Mouse (Mus musculus): ENCODE results near the gene Icos.
A peak's percentile ranks its signal among the peaks of the same experiment; 100 is the strongest.

The Icos gene

DNA sequence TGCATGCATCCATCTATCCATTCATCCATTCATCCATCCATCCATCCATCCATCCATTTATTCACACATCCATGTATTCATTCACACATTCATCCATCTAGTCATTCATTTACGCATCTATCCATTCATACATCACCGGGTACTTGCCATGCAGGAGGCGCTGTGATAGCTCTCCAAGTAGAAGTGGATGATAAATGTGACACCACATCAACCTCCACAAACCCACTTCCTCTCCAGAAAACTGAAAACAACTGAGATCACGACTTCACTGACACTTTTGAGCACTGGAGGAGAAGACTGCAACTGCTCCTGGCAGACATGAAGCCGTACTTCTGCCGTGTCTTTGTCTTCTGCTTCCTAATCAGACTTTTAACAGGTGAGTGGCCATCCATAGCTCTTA is at the start of gene Icos:
Icos (plus strand) TSS at position 287 of the 400 bp plus-strand sequence.
- DNase-seq (ENCODE audit: low read depth): peak; percentile 97

- DNase-seq (ENCODE audit: low read depth): no peak
Observed at GRCm38 (mm10) chr1:60929036-60929435, 48.7 kb upstream of the Icos start.

DNA sequence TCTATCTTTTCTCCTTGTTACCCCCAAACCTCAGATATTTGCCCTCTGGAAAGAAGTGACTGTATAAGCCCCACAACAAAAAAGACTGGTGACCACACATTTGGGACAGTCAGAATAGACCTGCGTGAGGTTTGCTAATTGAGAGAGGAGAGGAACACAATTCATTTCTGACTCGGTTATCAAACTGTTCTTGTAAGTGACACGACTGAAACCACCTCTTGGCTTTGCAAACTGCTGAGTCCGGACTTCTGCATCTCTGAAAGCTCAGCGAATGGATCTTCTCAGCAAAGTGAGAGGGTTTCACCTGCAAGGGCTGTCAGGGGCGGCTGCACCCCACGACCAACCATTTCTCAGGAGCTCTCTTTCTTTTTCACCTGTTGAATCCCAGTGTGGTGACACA is 47.3 kb upstream of the Icos start:
- DNase-seq (ENCODE audit: low read depth): peak; percentile 84

- DNase-seq (ENCODE audit: low read depth): peak; percentile 66
Observed at GRCm38 (mm10) chr1:60935968-60936581, 41.7 kb upstream of the Icos start.

DNA sequence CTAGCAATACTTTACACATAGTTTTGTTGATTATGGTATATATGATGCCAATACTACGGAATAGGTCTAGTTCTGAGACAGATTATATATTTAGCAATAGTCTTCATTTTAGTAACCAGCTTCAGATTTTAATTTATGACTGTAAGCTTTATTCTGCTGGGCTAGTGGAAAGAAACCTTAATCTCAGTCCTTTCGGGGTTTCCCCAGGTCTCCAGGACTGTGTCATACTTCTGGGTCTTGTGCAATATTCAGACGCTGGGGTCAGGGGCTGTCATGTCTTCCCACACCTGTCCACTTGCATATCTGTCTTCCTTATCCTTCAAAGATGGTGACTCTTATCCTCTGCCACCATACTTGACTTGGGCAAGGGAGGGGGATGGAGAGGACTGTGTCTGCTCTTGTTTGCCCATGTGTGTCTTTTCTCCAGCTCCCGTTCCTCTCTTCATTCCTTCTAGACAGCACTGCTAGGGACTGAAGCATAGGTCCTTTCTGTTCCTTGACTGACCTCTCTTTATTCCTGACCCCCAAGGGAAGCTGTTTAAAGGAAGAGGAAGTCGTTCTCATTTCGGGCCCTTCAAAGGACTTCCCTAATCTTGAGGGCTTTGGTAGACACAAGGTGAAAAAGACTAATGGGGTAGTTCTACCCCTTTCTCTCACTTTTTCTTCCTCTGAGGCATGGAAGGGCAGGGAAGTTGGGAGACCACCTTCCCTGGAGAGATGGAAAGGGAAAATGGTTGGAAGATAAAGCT is 40.6 kb upstream of the Icos start:
- DNase-seq (ENCODE audit: low read depth): peak; percentile 90

DNA sequence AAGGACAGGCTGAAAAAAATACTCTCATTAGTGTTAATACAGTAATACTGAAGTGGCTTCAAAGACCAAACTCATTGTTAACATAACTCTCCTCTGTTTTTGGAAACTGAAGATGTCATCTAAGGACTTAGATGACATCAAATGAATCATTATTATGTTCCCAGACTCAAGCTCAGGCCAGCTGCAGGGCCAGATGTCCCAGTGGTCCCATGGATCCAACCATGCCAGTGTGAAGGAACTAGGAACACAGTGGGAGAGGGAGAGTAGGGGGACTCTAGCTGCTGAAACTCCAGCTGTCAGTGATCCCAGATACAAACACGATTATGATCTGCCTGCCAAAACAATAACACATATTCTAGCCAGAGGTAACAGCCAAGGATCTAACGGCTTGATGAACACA is 39.5 kb upstream of the Icos start:
- no peak for DNase-seq (ENCODE audit: low read depth)

GRCm38 (mm10) chr1:60938974-60939373 is 38.8 kb upstream of the Icos start:
- peak; percentile 77 for DNase-seq (ENCODE audit: low read depth)

DNA sequence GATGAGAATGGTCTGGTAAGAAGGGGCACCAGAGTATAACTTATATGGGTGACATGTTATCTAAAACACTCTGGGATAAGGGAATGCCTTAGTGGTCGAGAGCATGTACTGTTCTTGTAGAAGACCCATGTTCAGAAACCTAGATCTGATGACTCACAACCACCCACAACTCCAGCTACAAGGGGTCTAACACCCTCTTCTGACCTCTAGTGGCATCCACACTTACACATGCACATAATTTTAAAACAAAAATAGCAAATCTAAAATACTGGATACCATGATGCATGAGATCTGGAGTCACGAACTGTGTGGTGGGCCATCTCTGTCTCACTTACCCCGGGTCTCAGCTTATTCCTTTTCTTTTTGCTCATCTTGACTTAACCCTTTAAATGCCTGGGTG is 37.7 kb upstream of the Icos start:
- peak; percentile 76 for DNase-seq (ENCODE audit: low read depth)

- no peak for DNase-seq (ENCODE audit: low read depth)
Observed at GRCm38 (mm10) chr1:60940620-60941019, 37.1 kb upstream of the Icos start.

DNA sequence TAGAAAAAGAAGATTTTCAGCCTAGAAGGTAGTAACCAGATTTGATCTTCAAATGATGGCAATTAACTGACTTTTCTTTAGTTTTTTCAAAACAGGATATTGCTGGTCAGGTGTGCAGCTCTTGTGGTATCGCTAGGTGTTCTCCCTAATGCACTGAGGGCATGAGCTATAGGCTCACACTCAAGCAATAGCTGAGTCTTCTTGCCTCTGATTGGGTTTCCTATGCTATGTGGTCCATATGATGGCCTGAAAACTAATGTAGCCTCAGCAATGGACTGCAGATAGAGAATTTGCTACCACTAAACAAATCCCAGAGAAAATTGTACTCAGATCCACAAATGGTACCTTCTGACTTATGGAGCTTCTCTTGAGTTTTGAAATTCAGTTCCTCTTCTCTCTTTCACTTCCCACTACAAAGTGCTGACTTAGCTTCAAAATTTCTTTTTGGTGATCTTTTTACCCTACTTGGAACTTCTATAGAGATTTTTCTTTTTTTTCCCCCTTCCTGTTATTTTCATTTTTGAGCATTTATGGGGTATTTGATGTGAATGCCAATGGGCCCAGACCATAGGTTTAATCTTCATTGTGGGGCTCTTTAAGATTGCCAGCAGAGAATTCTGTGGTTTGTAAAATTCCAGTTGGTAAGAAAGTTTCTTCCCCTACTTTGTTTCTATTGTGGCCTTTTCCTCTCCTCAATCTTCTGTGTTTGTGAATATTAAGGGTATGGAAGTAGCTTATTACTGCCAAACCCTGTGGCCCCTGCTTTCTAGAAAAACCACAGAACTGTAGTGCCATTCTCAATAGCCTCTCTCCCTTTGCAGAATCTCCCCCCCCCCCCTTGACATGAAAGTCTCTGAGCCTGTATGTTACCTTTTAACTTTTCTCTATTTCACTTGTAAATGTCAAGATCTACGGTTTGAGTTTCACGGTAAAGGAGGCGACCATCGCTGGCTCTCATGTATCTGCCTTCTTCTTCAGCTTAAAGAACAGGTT is 36.4 kb upstream of the Icos start:
- peak; percentile 90 for DNase-seq (ENCODE audit: low read depth)

DNA sequence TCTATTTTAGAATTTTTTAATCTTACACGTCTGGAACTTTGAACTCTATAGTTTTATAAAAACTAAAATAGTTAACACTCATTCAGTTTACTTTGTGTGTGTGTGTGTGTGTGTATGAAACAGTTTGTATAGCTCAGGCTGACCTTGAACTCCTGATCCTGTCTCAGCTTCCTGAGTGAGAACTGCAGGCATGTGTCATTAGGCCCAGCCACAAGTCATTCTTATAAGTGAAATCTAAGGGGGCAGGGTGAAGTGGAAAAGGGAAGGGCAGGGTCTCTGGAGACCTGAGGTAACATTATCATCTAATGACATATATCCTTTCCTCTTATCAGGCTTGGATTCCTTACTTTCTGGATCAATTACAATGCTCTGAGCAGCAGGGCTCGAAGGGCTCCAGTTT is 34.8 kb upstream of the Icos start:
- DNase-seq (ENCODE audit: low read depth): peak; percentile 33

DNA sequence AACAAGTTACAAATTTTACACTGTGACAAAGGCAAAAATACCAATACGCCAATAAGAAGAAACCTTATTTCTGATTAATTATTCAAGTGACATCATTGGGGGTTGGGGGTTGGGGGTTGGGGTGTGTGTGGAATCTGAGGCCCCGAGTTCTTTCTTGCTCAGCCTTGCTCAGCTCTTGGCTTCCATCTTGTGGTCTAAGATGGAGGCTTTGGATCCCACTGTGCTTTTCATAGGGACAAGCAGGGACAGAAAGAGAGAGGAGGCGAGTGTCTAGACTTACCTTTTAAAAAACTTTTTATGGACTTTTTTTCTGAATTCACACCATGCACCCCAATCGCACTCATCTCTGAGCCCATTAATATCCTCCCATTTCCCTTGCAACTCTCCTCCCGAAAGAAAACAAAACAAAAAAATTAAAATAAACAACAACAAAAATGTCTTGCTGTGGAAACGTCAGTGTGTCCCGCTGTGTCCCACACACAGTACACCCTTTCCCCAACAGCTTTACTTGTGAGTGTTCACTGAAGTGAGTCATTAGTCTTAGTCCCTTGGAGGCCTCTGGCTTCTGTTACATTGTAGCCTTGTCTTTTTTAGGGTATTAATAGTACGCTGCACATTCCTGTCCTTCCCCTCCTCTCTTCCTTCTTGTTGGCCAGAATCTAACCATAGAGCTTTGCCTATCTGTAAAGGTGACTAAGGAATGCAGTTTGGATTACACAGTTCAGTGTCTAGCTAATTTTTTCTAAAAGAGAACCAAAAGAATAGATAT is 31.9 kb upstream of the Icos start:
- no peak for DNase-seq (ENCODE audit: low read depth)

DNA sequence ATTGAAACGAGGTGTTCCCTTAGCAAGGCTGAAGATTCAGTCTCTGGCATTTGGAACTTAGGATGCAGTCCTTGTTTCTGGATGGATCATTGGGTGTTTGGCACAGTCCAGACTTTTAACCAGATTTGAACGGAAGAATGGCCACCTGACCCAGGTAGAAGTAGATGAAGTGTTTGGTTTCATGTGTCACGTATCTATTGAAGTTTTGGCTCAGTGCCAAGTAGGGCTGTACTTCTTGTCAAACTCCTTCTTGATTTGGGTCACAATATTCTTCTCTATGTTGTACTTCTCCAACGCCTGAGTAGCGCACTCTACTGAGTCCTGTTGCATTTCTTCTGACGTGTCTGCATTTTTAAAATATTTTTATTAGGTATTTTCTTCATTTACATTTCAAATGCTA is 29.6 kb upstream of the Icos start:
- peak; percentile 84 for DNase-seq (ENCODE audit: low read depth)

DNA sequence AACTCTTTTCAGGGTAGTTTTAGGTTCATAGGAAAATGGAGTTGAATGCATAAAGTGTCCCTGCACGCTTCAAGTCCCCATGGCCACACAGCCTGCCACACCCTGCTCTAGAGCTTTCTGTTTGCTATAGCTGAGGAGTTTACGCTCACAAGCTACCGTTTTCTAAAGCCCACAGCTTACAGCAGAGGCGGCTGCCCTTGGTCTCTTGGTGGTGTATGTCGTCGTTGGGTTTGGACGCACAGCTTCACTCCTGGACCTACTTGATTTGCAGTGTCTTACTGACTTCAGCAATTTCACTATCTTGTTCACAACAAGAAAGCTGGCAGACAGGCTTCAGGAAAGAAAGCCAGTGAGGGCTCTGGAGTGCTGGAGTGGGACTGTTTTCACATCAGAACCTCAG is 24.8 kb upstream of the Icos start:
- peak; percentile 82 for DNase-seq (ENCODE audit: low read depth)

DNA sequence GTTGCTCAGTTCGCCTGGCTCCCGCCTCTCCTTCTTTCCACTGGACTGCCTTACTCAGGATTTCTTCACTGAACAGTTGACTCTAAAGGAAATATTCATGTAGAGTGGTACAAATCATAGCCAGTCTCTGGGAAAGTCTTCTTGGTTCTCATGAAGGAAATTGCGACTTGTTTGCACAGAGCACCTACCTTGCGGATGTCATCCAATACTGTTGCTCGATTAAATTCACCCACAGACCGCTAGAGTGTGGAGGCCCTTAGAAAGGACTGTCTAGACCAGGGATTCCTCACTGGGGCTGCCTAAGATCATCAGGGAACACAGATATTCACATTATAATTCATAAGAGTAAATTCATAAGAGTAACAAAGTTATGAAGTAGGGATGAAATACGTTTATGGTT is 24.0 kb upstream of the Icos start:
- DNase-seq (ENCODE audit: low read depth): peak; percentile 82

- DNase-seq (ENCODE audit: low read depth): peak; percentile 84
Observed at GRCm38 (mm10) chr1:60954759-60955158, 23.0 kb upstream of the Icos start.

- DNase-seq (ENCODE audit: low read depth): no peak
Observed at GRCm38 (mm10) chr1:60955186-60955585, 22.5 kb upstream of the Icos start.

DNA sequence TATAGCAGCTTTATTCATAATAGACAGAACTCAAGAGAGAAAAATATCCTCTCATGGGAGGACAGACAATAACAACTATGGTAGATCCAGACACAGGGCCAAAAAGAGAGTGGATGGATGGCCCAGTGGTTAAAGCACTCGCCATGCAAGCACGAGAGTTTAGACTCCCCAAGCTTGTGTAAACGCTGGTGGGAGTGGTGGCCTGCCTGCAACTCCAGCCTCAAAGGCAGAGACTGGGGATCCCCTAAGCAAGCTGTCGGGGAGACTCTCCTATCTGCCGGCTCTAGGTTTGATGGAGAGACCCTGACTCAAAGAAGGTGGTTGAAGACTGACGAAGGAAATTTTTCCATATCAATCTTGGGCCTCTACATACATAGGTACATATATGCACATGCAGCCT is 21.5 kb upstream of the Icos start:
- no peak for DNase-seq (ENCODE audit: low read depth)

GRCm38 (mm10) chr1:60958287-60958686 is 19.4 kb upstream of the Icos start:
- DNase-seq (ENCODE audit: low read depth): no peak

DNA sequence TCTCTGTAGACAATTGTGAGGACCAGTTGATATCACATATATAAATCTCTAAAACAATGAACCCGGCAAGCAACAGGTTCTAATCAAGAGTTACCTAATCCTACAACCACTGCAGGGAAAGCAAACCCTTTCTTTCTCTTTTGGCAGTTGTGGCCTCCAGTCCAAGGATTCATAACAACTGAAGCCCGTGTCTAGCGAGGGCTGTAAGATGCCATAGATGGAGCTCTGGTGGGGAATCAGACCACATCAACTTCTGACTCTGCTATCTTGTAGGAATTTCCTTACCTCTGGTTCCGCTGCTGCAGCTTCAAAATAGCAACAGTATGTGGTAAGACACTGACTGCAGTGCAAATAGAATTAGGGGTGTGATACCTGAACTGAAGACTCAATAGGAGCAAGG is 18.5 kb upstream of the Icos start:
- no peak for DNase-seq (ENCODE audit: low read depth)

- DNase-seq (ENCODE audit: low read depth): peak; percentile 36
Observed at GRCm38 (mm10) chr1:60960451-60960850, 17.3 kb upstream of the Icos start.

- DNase-seq (ENCODE audit: low read depth): peak; percentile 88
Observed at GRCm38 (mm10) chr1:60961080-60961479, 16.6 kb upstream of the Icos start.

All from induced T-regulatory cell, adult 2 months (primary cell).